ENCODE assay signal across 8 mouse cellular contexts in genomic region chr12:70826318-70827072, GRCm38 (mm10). TPM values are rescaled to one million over a fixed set of nuclear protein-coding genes. Genes with fewer than 3 reads are reported as not detected.
DNase-seq lines count a peak whose midpoint lies in the region; ATAC-seq and TF ChIP-seq lines count a peak whose summit lies in the region.

No protein-coding gene starts in this region.

- H3K36me3 ChIP-seq in heart, embryonic 15.5 days: no peaks in the 10 kb centered on the region
- H3K36me3 ChIP-seq in limb, embryonic 14.5 days (ENCODE audit: control insufficient read depth, insufficient read depth, low read length): no peaks in the 10 kb centered on the region
- no peaks in the 10 kb centered on the region for H3K36me3 ChIP-seq in neural tube, embryonic 15.5 days

- DNase-seq in heart, adult 18-20 months: peak; percentile 33 to 66
- DNase-seq in heart, postnatal 36 days: no peak
- DNase-seq in c-Kit-positive CD71-positive TER-119-positive erythroid progenitor cells, embryonic 14.5 days (ENCODE audit: low spot score): peak; percentile 8
- peak; percentile 40 for DNase-seq in limb, embryonic 14.5 days (ENCODE audit: low spot score)
- no peak for DNase-seq in layer of hippocampus, postnatal 25 days (ENCODE audit: extremely low spot score in 1 of 2, low spot score in 1 of 2)
- no peak for DNase-seq in layer of hippocampus, postnatal 14 days (ENCODE audit: low spot score in 2 of 2)

- no peak for TF ChIP-seq POLR2A in limb, embryonic 14.5 days (IDR thresholded peaks at IDR 0.05; ENCODE audit: borderline replicate concordance, extremely low read depth, insufficient read depth, insufficient read length)

- H3K9ac ChIP-seq in heart, embryonic 15.5 days: peak overlapping the region; percentile 87
- peak overlapping the region; percentile 95 for H3K9ac ChIP-seq in limb, embryonic 14.5 days (ENCODE audit: low read depth, low read length, severe bottlenecking)
- H3K9ac ChIP-seq in neural tube, embryonic 15.5 days (replicated peaks): peak overlapping the region; percentile 80

- peaks cover 47% of the 10 kb centered on the region for H3K4me1 ChIP-seq in heart, embryonic 15.5 days (replicated peaks)
- peaks cover 43% of the 10 kb centered on the region for H3K4me1 ChIP-seq in limb, embryonic 14.5 days (ENCODE audit: control insufficient read depth, insufficient read depth, low read length)
- peaks cover 51% of the 10 kb centered on the region for H3K4me1 ChIP-seq in neural tube, embryonic 15.5 days

- peak overlapping the region; percentile 76 for H3K4me3 ChIP-seq in heart, embryonic 15.5 days
- peak overlapping the region; percentile 91 for H3K4me3 ChIP-seq in limb, embryonic 14.5 days (replicated peaks; ENCODE audit: low read length)
- peak overlapping the region; percentile 83 for H3K4me3 ChIP-seq in neural tube, embryonic 15.5 days (replicated peaks)

- intact Hi-C loops in heart, postnatal 36 days (cut with DNase I): loop anchor here (2.0 to 5.0 kb wide), 2 partner anchors 82 to 174 kb away; no protein-coding TSS in a partner anchor

- no peaks in the 10 kb centered on the region for H3K9me3 ChIP-seq in heart, embryonic 15.5 days (replicated peaks)
- no peaks in the 10 kb centered on the region for H3K9me3 ChIP-seq in limb, embryonic 14.5 days (ENCODE audit: control insufficient read depth, low read length)
- no peaks in the 10 kb centered on the region for H3K9me3 ChIP-seq in neural tube, embryonic 15.5 days (replicated peaks)

- ATAC-seq in heart, embryonic 15.5 days (replicated peaks; ENCODE audit: insufficient number of reproducible peaks, insufficient read depth, low FRiP score, low read depth): no peak
- ATAC-seq in limb, embryonic 14.5 days (ENCODE audit: low FRiP score, low read depth): no peak
- ATAC-seq in neural tube, embryonic 15.5 days (ENCODE audit: low FRiP score): no peak

- peak overlapping the region; percentile 83 for H3K4me2 ChIP-seq in heart, embryonic 15.5 days
- H3K4me2 ChIP-seq in limb, embryonic 14.5 days (replicated peaks; ENCODE audit: low read depth, low read length, severe bottlenecking): peak overlapping the region; percentile 72
- peak overlapping the region; percentile 78 for H3K4me2 ChIP-seq in neural tube, embryonic 15.5 days

- peak overlapping the region; percentile 97 for H3K27ac ChIP-seq in heart, embryonic 15.5 days
- H3K27ac ChIP-seq in limb, embryonic 14.5 days (replicated peaks; ENCODE audit: low read depth, low read length): peak overlapping the region; percentile 99
- peak overlapping the region; percentile 97 for H3K27ac ChIP-seq in neural tube, embryonic 15.5 days (replicated peaks)

- H3K27me3 ChIP-seq in heart, embryonic 15.5 days: no peaks in the 10 kb centered on the region
- no peaks in the 10 kb centered on the region for H3K27me3 ChIP-seq in limb, embryonic 14.5 days (ENCODE audit: control insufficient read depth, insufficient read depth, low read length)
- H3K27me3 ChIP-seq in neural tube, embryonic 15.5 days (replicated peaks): no peaks in the 10 kb centered on the region

- WGBS in heart, embryonic 15.5 days: 3% methylated on average over 19 of the region's 19 CpGs
- WGBS in limb, embryonic 14.5 days: 1% methylated on average over 19 of the region's 19 CpGs
- WGBS in neural tube, embryonic 15.5 days: 2% methylated on average over 19 of the region's 19 CpGs

RNA-seq across cellular contexts. Expression of gene Frmd6, which starts 1.2 kb away (rescaled TPM):
- 10 to 100 TPM; 36.7 to 37.1 TPM for total RNA-seq in heart, adult 18-20 months (2021)
- total RNA-seq in heart, postnatal 36 days (2021): 10 to 100 TPM; 33.4 to 39.1 TPM
- 23.0 and 26.0 TPM in 2 replicates for polyA plus RNA-seq in heart, embryonic 15.5 days (2015; fragmentation: Nextera tagmentation; extraction: Ambion mirVana)
- polyA plus RNA-seq in limb, embryonic 14.5 days (2012; rRNA removed): 48.6 and 49.8 TPM in 2 replicates
- 64.9 and 67.1 TPM in 2 replicates for polyA plus RNA-seq in limb, embryonic 14.5 days (2014; fragmentation: Nextera tagmentation; extraction: Ambion mirVana)
- polyA plus RNA-seq in neural tube, embryonic 15.5 days (2015; fragmentation: Nextera tagmentation; extraction: Ambion mirVana): 9.3 and 13.3 TPM in 2 replicates
- 10 to 100 TPM; 15.4 to 16.8 TPM for total RNA-seq in layer of hippocampus, postnatal 25 days (2021)
- 10 to 100 TPM; 13.3 to 14.2 TPM for total RNA-seq in layer of hippocampus, postnatal 14 days (2021)

Comparison
In these comparisons a context has a peak if more than half of its experiments do, and no peak if none do; other contexts are left out.
1. DNase-seq: peak in heart, adult 18-20 months (2 of 2), c-Kit-positive CD71-positive TER-119-positive erythroid progenitor cells, embryonic 14.5 days (single experiment) and limb, embryonic 14.5 days (single experiment); none in heart, postnatal 36 days (0 of 2), layer of hippocampus, postnatal 25 days (0 of 2) and layer of hippocampus, postnatal 14 days (0 of 2).
2. Peak in every context shown above with its lines, with median percentiles within 50 percentile points of each other: H3K27ac ChIP-seq, H3K4me2 ChIP-seq, H3K4me3 ChIP-seq and H3K9ac ChIP-seq.